13 mouse cellular contexts compared by ENCODE assay signal in genomic region chr3:146734907-146735629, GRCm38 (mm10). TPM values are rescaled to one million over a fixed set of nuclear protein-coding genes. Genes with fewer than 3 reads are reported as not detected.
DNase-seq lines count a peak whose midpoint lies in the region; ATAC-seq lines count a peak whose summit lies in the region.
"Had no signal": no experiment of that assay in that cellular context is flagged by ENCODE, and none has a peak within 500 bp of the region (broad histone marks: within the 10 kb centered on the region; RNA-seq: fewer than 3 reads in every experiment).

No protein-coding gene starts in this region.

- no peaks in the 10 kb centered on the region for H3K9me3 ChIP-seq in heart, embryonic 12.5 days (replicated peaks)
- no peaks in the 10 kb centered on the region for H3K9me3 ChIP-seq in liver, embryonic 13.5 days (replicated peaks)
- H3K9me3 ChIP-seq: kidney, embryonic 15.5 days had no signal

- H3K27ac ChIP-seq in heart, embryonic 12.5 days (ENCODE audit: poor library complexity, severe bottlenecking): peak overlapping the region; percentile 29
- H3K27ac ChIP-seq in liver, embryonic 13.5 days: 0 out of 2 replicates have a peak overlapping the region, but pooled peaks have one; percentile 36
- H3K27ac ChIP-seq: kidney, embryonic 15.5 days had no signal

- peaks cover 32% of the 10 kb centered on the region for H3K4me1 ChIP-seq in heart, embryonic 12.5 days (replicated peaks)
- H3K4me1 ChIP-seq in liver, embryonic 13.5 days (replicated peaks): peaks cover 21% of the 10 kb centered on the region
- H3K4me1 ChIP-seq: kidney, embryonic 15.5 days had no signal

- peak overlapping the region; percentile 6; the same call in 1 of the 2 replicates for H3K4me2 ChIP-seq in heart, embryonic 12.5 days
- no peak overlapping the region for H3K4me2 ChIP-seq in liver, embryonic 13.5 days
- H3K4me2 ChIP-seq: kidney, embryonic 15.5 days; lung, embryonic 14.5 days had no signal

- DNase-seq in heart, postnatal 36 days: no peak
- peak; percentile 77 for DNase-seq in 416B (ENCODE audit: low read depth)
- peak; percentile 20 for DNase-seq in c-Kit-positive CD71-positive TER-119-positive erythroid progenitor cells, embryonic 14.5 days (ENCODE audit: low spot score)
- DNase-seq in liver, embryonic 13.5 days: peak; percentile 5
- DNase-seq in cerebellum, postnatal 4 days (ENCODE audit: low spot score in 2 of 2): no peak
- DNase-seq in thymus, adult 18-20 months: no peak
- DNase-seq in cerebellum, adult 8-10 months: no peak
- DNase-seq: cerebellum, adult 18-20 months; lung, embryonic 14.5 days; thymus, adult 2 months had no signal

- H3K4me3 ChIP-seq in heart, embryonic 12.5 days: no peak overlapping the region
- no peak overlapping the region for H3K4me3 ChIP-seq in liver, embryonic 13.5 days (replicated peaks)
- H3K4me3 ChIP-seq: kidney, embryonic 15.5 days had no signal

- no peak overlapping the region for H3K9ac ChIP-seq in heart, embryonic 12.5 days
- no peak overlapping the region for H3K9ac ChIP-seq in liver, embryonic 13.5 days
- H3K9ac ChIP-seq: kidney, embryonic 15.5 days; lung, embryonic 14.5 days had no signal

- ATAC-seq in heart, embryonic 12.5 days (ENCODE audit: insufficient number of reproducible peaks, low FRiP score): no peak
- ATAC-seq in liver, embryonic 13.5 days (ENCODE audit: low read depth): peak; percentile 87

- intact Hi-C loops in heart, postnatal 36 days (cut with DNase I): loop anchor here (5.0 kb wide), 1 partner anchor 168 kb away; no protein-coding TSS in a partner anchor

- peaks cover 41% of the 10 kb centered on the region for H3K36me3 ChIP-seq in heart, embryonic 12.5 days
- peaks cover 22% of the 10 kb centered on the region for H3K36me3 ChIP-seq in liver, embryonic 13.5 days

- no peaks in the 10 kb centered on the region for H3K27me3 ChIP-seq in heart, embryonic 12.5 days (replicated peaks)
- no peaks in the 10 kb centered on the region for H3K27me3 ChIP-seq in liver, embryonic 13.5 days
- H3K27me3 ChIP-seq: kidney, embryonic 15.5 days had no signal

- 38% methylated on average over 9 of the region's 9 CpGs for WGBS in heart, embryonic 12.5 days
- WGBS in liver, embryonic 13.5 days (ENCODE audit: insufficient replicate concordance): 34% methylated on average over 9 of the region's 9 CpGs

RNA-seq across cellular contexts. Expression of gene Samd13, which starts 49.7 kb away (rescaled TPM):
- 2.0 and 2.1 TPM in 2 replicates for polyA plus RNA-seq in heart, embryonic 12.5 days (2016; fragmentation: Nextera tagmentation; extraction: Ambion mirVana)
- total RNA-seq in heart, postnatal 36 days (2021): 1 to 10 TPM; 1.6 to 2.4 TPM
- 0.22 and 0.44 TPM in 2 replicates for polyA plus RNA-seq in liver, embryonic 13.5 days (2015; fragmentation: Nextera tagmentation; extraction: Ambion mirVana)
- total RNA-seq: layer of hippocampus, adult 18-20 months had no signal
- polyA plus RNA-seq: thymus, adult 2 months had no signal

Comparison
In these comparisons a context has a peak if more than half of its experiments do, and no peak if none do; other contexts are left out.
1. DNase-seq: peak in 416B (single experiment), c-Kit-positive CD71-positive TER-119-positive erythroid progenitor cells, embryonic 14.5 days (single experiment) and liver, embryonic 13.5 days (single experiment); none in heart, postnatal 36 days (0 of 2), cerebellum, postnatal 4 days (0 of 2), thymus, adult 18-20 months (0 of 2) and cerebellum, adult 8-10 months (single experiment).